Mouse (Mus musculus) thymus, adult 2 months (tissue): ENCODE measurements around the gene Frat1. TPM values are rescaled to one million over a fixed set of nuclear protein-coding genes. Genes with fewer than 3 reads are reported as not detected.
"Not testable (repeated sequence)": the region's sequence is repeated elsewhere in the genome, so short reads cannot be mapped to it uniquely, and the experiment has no call there.

Experiments
- DNase-seq: peaks from one replicate; pipeline ENCODE4 v3.0.0; 2021
- H3K27ac ChIP-seq: fragments of 200-500 bp; 2 replicates; pipeline ENCODE4 v1.5.1; 2012; ENCODE audit warnings: low read length, control low read depth; ENCODE audit not compliant: control insufficient read depth, insufficient read depth
- H3K27me3 ChIP-seq: fragments of 200-500 bp; 2 replicates; pipeline ENCODE4 v1.6.1; 2012; ENCODE audit warnings: mild to moderate bottlenecking, low read length, moderate library complexity, mixed read lengths; ENCODE audit not compliant: control insufficient read depth, insufficient read depth
- H3K36me3 ChIP-seq: fragments of 200-500 bp; 2 replicates; pipeline ENCODE4 v1.6.1; 2012; ENCODE audit warnings: mild to moderate bottlenecking, low read length, moderate library complexity; ENCODE audit not compliant: control insufficient read depth, insufficient read depth
- H3K4me1 ChIP-seq: fragments of 200-500 bp; replicated peaks from 2 replicates; pipeline ENCODE4 v1.6.1; 2012; ENCODE audit warnings: low read length; ENCODE audit not compliant: control insufficient read depth, insufficient read depth
- H3K4me3 ChIP-seq: fragments of 200-500 bp; 2 replicates; pipeline ENCODE4 v1.5.1; 2012; ENCODE audit warnings: mild to moderate bottlenecking, low read length, control low read depth, moderate library complexity; ENCODE audit not compliant: control insufficient read depth, insufficient read depth
- CTCF ChIP-seq: fragments of 200-500 bp; IDR thresholded peaks from 2 replicates; pipeline ENCODE4 v1.5.1; 2012; ENCODE audit warnings: mild to moderate bottlenecking, control low read depth, low read length, moderate library complexity, borderline replicate concordance; ENCODE audit not compliant: control insufficient read depth, poor library complexity, insufficient read depth; ENCODE audit errors: extremely low read depth
- POLR2A ChIP-seq: fragments of 200-500 bp; IDR thresholded peaks from 2 replicates; pipeline ENCODE4 v1.6.1; 2012; ENCODE audit warnings: mild to moderate bottlenecking, low read length, control low read depth, moderate library complexity; ENCODE audit not compliant: control insufficient read depth, poor library complexity, insufficient read depth; ENCODE audit errors: extremely low read depth
- WGBS: fragments of 180-500 bp; shearing (Covaris S2); methylation state at CpG from one replicate; pipeline ENCODE4 v1.1.7; 2018; 5-methylcytosine and 5-hydroxymethylcytosine counted together
- polyA plus RNA-seq: library from polyadenylated mRNA; depleted of rRNA; stranded (reverse); fragments of >200 nt; gene quantifications from 2 replicates; pipeline ENCODE4 v1.2.3, GENCODE M21; 2012

The Frat1 gene
- polyA plus RNA-seq, 1 experiment: 15.4 TPM

DNA sequence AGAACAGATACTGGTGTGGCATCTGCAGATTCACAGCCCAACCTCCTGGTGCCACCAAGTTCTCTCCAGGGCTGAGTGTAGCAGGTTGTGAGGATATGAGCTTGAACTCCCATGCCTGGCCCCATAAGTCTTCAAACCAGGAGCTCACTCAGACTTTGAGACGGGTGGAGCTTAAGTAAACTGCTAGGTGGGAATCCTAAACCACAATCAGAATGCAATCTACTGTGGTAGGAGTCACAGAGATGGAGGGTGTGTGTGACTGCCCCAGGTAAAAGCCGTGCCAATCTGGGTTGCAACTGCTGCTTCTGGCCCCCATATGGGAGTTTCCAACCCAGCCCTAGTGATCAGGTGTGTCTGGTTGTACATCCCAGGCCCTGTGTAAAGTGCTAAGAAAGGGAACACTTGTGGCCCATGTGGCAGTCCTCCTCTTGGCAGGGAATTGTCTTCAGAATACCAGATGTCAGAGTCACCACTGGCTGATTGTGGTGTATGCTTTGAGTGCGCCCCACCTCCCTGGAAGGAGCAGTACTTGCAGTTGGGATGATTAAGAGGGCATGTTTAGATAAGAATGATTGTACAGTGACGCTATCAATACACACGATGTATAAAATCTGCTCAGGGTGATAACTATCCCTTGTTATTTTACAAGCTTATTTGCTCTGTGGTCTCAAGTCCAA, 27.5 kb downstream of the Frat1 start:
- Histone ChIP-seq H3K4me1 (no peaks in the 10 kb centered on the region), H3K4me3 (no peak overlapping the region), H3K27me3 (no peaks in the 10 kb centered on the region), H3K36me3 (no peaks in the 10 kb centered on the region), H3K27ac (no peak overlapping the region)
- DNase-seq: no peak
- 78% methylated on average over 5 of the region's 5 CpGs for WGBS
- TF ChIP-seq CTCF (no peak), POLR2A (no peak)

DNA sequence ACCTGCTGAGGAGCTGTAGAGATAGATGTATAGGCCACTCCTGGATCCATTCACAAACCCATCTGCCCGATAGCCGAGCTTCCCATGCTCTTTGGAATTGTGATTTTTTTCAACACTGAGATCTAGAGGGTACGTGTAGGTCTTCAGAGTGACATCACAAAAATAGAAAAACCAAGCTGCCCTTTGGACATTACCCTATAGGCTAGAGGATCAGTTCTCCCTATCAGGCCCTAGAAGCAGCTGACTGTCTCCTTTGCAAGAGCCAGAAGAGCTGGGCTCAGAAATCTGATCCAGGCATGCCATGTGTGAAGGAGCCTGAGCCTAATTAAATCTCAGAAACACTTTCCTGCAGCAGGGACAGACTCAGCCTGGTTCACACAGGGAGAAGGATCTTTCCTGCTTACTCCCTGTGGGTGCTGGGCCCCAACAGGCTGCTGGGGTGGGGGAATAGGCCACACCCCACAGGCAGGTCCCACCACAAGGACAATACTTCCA, 28.1 kb downstream of the Frat1 start:
- TF ChIP-seq POLR2A (no peak), CTCF (no peak)
- WGBS: 97% methylated on average over 3 of the region's 3 CpGs
- no peaks in the 10 kb centered on the region for H3K36me3 ChIP-seq
- H3K27me3 ChIP-seq: no peaks in the 10 kb centered on the region
- no peaks in the 10 kb centered on the region for H3K4me1 ChIP-seq
- H3K27ac ChIP-seq: no peak overlapping the region
- no peak overlapping the region for H3K4me3 ChIP-seq
- no peak for DNase-seq

DNA sequence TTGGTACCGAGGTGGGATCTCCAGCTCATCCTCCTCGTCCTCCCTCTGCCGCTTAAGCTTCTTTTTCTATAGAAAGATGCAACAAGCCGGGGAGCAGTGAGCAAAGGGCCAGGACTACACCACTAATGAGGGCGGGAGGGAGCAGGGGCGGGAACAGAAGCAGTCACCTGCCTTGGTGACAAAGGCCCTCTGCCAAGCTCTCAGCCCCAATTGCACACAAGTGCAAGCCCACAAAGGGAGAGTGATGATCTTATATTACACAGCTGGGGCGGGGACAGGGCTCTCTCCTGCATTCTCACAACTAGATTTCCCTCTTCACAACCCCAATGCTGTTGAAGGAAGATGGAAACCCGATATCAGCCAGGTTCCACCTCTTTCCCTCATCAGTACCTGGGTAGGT, 36.9 kb downstream of the Frat1 start:
- Histone ChIP-seq H3K4me1 (no peaks in the 10 kb centered on the region), H3K4me3 (no peak overlapping the region), H3K27me3 (no peaks in the 10 kb centered on the region), H3K36me3 (no peaks in the 10 kb centered on the region), H3K27ac (no peak overlapping the region)
- WGBS: 94% methylated on average over 8 of the region's 8 CpGs
- TF ChIP-seq POLR2A: no peak
- no peak for TF ChIP-seq CTCF
- no peak for DNase-seq

DNA sequence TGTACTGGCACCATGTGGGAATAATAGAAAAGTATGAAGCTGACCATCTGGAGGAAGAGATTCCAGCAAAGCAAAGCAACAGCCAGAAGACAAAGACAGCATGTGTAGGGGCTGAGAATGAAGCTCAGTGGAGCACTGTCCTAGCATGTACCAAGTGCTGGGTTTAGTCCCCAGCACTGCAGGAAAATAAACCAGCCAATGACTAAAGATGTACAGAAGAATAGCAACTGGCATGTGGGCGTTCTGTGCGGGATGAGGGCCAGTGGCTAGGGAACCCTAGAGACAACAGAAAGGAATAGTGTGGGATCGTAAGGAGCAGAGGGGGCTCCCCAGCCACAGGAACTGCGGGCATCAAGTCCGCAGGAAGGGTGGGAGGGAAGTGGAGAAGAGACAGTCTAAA, 39.5 kb downstream of the Frat1 start:
- TF ChIP-seq POLR2A (no peak), CTCF (no peak)
- 95% methylated on average over 5 of the region's 5 CpGs for WGBS
- no peak for DNase-seq
- Histone ChIP-seq H3K36me3 (no peaks in the 10 kb centered on the region), H3K4me1 (peaks cover 9% of the 10 kb centered on the region), H3K27ac (no peak overlapping the region), H3K27me3 (no peaks in the 10 kb centered on the region), H3K4me3 (no peak overlapping the region)

DNA sequence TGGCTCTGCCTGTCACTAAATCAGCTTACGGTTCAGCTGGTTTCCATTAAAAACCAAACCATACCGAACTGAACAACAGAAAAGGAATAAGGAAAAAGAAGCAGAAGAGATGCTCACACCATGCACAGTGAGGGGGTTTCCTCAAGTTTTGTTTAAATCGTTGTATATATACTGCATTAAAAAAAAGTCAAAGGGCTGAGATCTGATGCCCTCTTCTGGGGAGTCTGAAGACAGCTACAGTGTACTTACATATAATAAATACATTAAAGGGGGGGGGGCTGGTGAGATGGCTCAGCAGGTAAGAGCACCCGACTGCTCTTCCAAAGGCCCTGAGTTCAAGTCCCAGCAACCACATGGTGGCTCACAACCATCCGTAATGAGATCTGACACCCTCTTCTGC, 40.2 kb downstream of the Frat1 start:
- DNase-seq: peak; percentile 6

DNA sequence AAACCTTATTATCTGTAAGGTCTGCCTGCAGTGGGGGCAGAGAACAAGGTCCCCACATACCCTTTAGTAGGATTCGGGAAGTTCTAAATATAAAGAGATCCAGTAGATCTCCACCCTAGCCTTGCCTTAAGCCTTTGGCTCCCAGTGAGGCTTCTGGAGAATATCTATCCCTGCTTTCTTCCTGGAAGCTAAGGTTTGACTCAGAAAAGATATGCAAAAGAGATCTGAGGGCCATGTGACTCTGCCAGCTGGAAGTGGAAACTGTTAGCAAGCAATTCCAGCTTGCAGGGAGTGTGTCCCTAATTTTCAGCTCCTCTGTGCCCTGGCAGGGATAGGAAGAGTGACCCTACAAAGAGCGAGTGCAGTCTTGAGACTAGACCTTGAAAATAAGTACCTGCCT, 42.5 kb downstream of the Frat1 start:
- H3K4me3 ChIP-seq: no peak overlapping the region
- no peaks in the 10 kb centered on the region for H3K27me3 ChIP-seq
- 97% methylated on average over 2 of the region's 2 CpGs for WGBS
- no peaks in the 10 kb centered on the region for H3K36me3 ChIP-seq
- H3K27ac ChIP-seq: no peak overlapping the region
- DNase-seq: no peak
- TF ChIP-seq POLR2A (no peak), CTCF (no peak)
- H3K4me1 ChIP-seq: peaks cover 27% of the 10 kb centered on the region

More for the DNA sequence above, 40.2 kb downstream of the Frat1 start:
- H3K27ac ChIP-seq, H3K4me3 ChIP-seq, H3K36me3 ChIP-seq, H3K27me3 ChIP-seq: not testable (repeated sequence)
- H3K4me1 ChIP-seq: peaks cover 15% of the 10 kb centered on the region
- WGBS: 74% methylated on average over 5 of the region's 5 CpGs

DNA sequence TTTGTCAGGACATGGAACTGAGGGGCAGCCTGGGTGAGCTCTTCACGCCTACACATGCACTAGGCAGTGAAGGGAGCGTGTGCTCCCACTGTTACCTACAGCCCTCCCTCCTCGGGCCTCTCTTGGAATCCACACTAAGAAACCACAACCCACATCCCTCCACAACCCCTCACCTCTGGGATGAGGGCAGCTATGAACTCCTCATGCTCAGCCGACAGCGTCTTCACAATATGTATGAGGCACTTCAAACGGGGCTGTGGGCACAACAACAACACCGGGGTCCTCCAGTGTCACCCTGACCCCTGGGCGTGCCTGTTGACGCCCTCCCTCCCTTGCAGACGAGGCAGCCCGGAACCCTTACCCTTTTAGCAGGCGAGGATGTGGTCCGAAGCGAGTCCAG, 44.6 kb downstream of the Frat1 start:
- H3K4me3 ChIP-seq: no peak overlapping the region; the same call in 1 of the 2 replicates
- TF ChIP-seq POLR2A: no peak
- TF ChIP-seq CTCF: no peak

More for the DNA sequence above, 44.6 kb downstream of the Frat1 start:
- Histone ChIP-seq H3K36me3 (no peaks in the 10 kb centered on the region), H3K27me3 (no peaks in the 10 kb centered on the region), H3K4me1 (peaks cover 27% of the 10 kb centered on the region), H3K27ac (no peak overlapping the region)
- peak; percentile 65 for DNase-seq
- WGBS: 6% methylated on average over 14 of the region's 14 CpGs
